Mouse (Mus musculus) embryonic facial prominence, embryonic 12.5 days (tissue): ENCODE data around the gene Cacnb1. TPM values are rescaled to one million over a fixed set of nuclear protein-coding genes. Genes with fewer than 3 reads are reported as not detected.

Experiments used
- ATAC-seq: fragments of 200-750 bp; cut with Nextera tagmentation; 2 replicates; pipeline ENCODE4 v1.8.0; 2017; ENCODE audit not compliant: insufficient number of reproducible peaks, insufficient read depth, low FRiP score, low TSS enrichment
- H3K27ac ChIP-seq: fragments of 300-500 bp; sonication (generic); 2 replicates; pipeline ENCODE4 v1.5.1; 2016; ENCODE audit warnings: mild to moderate bottlenecking
- H3K27me3 ChIP-seq: fragments of 300-500 bp; sonication (generic); 2 replicates; pipeline ENCODE4 v1.6.1; 2016; ENCODE audit warnings: mild to moderate bottlenecking, moderate library complexity
- H3K36me3 ChIP-seq: fragments of 300-500 bp; sonication (generic); 2 replicates; pipeline ENCODE4 v1.6.1; 2016; ENCODE audit warnings: mild to moderate bottlenecking
- H3K4me1 ChIP-seq: fragments of 300-500 bp; sonication (generic); 2 replicates; pipeline ENCODE4 v1.6.1; 2016
- H3K4me2 ChIP-seq: fragments of 300-500 bp; sonication (generic); replicated peaks from 2 replicates; pipeline ENCODE4 v1.6.1; 2016; ENCODE audit warnings: mild to moderate bottlenecking, moderate library complexity
- H3K4me3 ChIP-seq: fragments of 300-500 bp; sonication (generic); 2 replicates; pipeline ENCODE4 v1.5.1; 2016; ENCODE audit warnings: mild to moderate bottlenecking
- H3K9ac ChIP-seq: fragments of 300-500 bp; sonication (generic); 2 replicates; pipeline ENCODE4 v1.6.1; 2016; ENCODE audit warnings: mild to moderate bottlenecking, moderate library complexity
- H3K9me3 ChIP-seq: fragments of 300-500 bp; sonication (generic); 2 replicates; pipeline ENCODE4 v1.6.1; 2016; ENCODE audit warnings: mild to moderate bottlenecking, moderate library complexity
- WGBS: fragments of 180-500 bp; shearing (Covaris S2); methylation state at CpG from one replicate; pipeline ENCODE4 v1.1.7; 2016; 5-methylcytosine and 5-hydroxymethylcytosine counted together
- polyA plus RNA-seq: library from polyadenylated mRNA; unstranded; fragments of >200 nt; fragmentation: Nextera tagmentation; extraction: Ambion mirVana; gene quantifications from 2 replicates; pipeline ENCODE4 v1.2.1, GENCODE M21; 2016

The Cacnb1 gene
- polyA plus RNA-seq, 1 experiment from 2014 or later, result 16.6 TPM

GRCm38 (mm10) chr11:98005686-98006085, 17.1 kb downstream of the Cacnb1 start:
- H3K4me3 ChIP-seq, result no peak overlapping the region
- ATAC-seq, result no peak
- no peak overlapping the region for H3K9ac ChIP-seq
- peaks cover 33% of the 10 kb centered on the region for H3K4me1 ChIP-seq
- H3K9me3 ChIP-seq, result no peaks in the 10 kb centered on the region
- peaks cover 19% of the 10 kb centered on the region for H3K27me3 ChIP-seq
- H3K27ac ChIP-seq, result no peak overlapping the region
- no peak overlapping the region for H3K4me2 ChIP-seq
- WGBS, result 78% methylated on average over 10 of the region's 10 CpGs
- H3K36me3 ChIP-seq, result peaks cover 55% of the 10 kb centered on the region

GRCm38 (mm10) chr11:98005076-98005475, 17.8 kb downstream of the Cacnb1 start:
- Histone ChIP-seq H3K27me3 (peaks cover 19% of the 10 kb centered on the region), H3K4me1 (peaks cover 34% of the 10 kb centered on the region), H3K4me3 (no peak overlapping the region), H3K27ac (no peak overlapping the region), H3K36me3 (peaks cover 49% of the 10 kb centered on the region), H3K9ac (no peak overlapping the region), H3K4me2 (no peak overlapping the region), H3K9me3 (no peaks in the 10 kb centered on the region)
- 44% methylated on average over 13 of the region's 13 CpGs for WGBS
- no peak for ATAC-seq

- no peak for ATAC-seq
- 0 out of 2 replicates have a peak overlapping the region, but pooled peaks have one; percentile 11 for H3K27ac ChIP-seq
- H3K4me3 ChIP-seq, result no peak overlapping the region
- WGBS, result 72% methylated on average over 8 of the region's 8 CpGs
- no peak overlapping the region for H3K4me2 ChIP-seq
- H3K27me3 ChIP-seq, result peaks cover 19% of the 10 kb centered on the region
- peaks cover 34% of the 10 kb centered on the region for H3K4me1 ChIP-seq
- H3K9me3 ChIP-seq, result no peaks in the 10 kb centered on the region
- H3K36me3 ChIP-seq, result peaks cover 40% of the 10 kb centered on the region
- H3K9ac ChIP-seq, result no peak overlapping the region
These were observed 18.7 kb downstream of the Cacnb1 start for GRCm38 (mm10) chr11:98004161-98004560.

DNA sequence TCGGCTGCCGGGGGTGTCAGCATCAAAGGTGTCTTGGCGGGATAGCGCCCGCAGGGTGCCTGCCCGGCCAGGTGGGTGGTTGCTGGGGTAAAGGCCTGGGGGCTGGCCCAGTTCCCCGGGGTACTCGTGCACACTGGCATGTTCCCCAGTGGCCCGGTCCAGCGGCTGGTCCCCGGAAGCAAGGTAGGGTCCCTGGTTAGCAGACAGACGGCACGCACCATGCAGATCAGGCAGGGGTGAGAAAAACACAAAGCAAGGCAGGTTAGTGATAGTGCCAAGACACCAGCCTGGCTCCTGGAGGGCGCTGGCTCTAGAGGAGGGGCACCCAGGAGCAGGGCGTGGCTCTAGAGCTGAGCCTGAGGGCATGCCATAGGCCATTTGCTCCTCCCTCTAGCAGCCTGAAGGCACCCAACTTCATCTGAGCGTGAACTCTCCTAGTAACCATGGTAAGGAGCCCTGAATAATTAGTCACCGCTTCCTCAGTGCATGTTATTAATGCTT, 19.6 kb downstream of the Cacnb1 start:
- Histone ChIP-seq H3K9me3 (no peaks in the 10 kb centered on the region), H3K27ac (no peak overlapping the region), H3K4me2 (0 out of 2 replicates have a peak overlapping the region, but pooled peaks have one; percentile 18), H3K4me3 (no peak overlapping the region), H3K27me3 (peaks cover 19% of the 10 kb centered on the region), H3K4me1 (peaks cover 34% of the 10 kb centered on the region), H3K36me3 (peaks cover 33% of the 10 kb centered on the region), H3K9ac (no peak overlapping the region)
- ATAC-seq, result no peak
- WGBS, result 45% methylated on average over 17 of the region's 17 CpGs

GRCm38 (mm10) chr11:98002627-98003026, 20.2 kb downstream of the Cacnb1 start:
- 19% methylated on average over 12 of the region's 12 CpGs for WGBS
- Histone ChIP-seq H3K4me3 (no peak overlapping the region), H3K9me3 (no peaks in the 10 kb centered on the region), H3K36me3 (peaks cover 27% of the 10 kb centered on the region), H3K4me2 (0 out of 2 replicates have a peak overlapping the region, but pooled peaks have one; percentile 18), H3K27ac (no peak overlapping the region), H3K9ac (no peak overlapping the region), H3K27me3 (peaks cover 19% of the 10 kb centered on the region), H3K4me1 (peaks cover 34% of the 10 kb centered on the region)
- ATAC-seq, result no peak

DNA sequence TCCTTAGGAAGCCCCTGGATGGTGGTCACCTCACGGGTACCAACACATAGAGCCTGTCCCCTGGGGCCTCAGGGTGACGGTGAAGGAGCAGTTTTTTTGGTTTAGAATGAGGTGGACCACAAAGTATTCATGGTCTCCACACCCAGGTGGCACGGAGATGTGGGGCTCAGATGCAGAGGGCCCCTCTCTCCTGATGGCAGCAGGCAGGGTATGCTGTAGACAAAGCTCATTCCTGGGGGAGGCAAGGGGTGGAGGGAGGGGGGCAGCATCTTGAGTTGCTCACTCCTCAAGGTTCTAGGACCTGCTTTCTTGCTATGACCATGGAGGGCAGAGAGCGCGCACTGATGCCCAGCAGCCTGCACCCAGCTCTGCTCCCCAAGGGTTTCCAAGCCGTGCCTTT, 20.8 kb downstream of the Cacnb1 start:
- Histone ChIP-seq H3K27me3 (peaks cover 19% of the 10 kb centered on the region), H3K4me2 (no peak overlapping the region), H3K4me3 (no peak overlapping the region), H3K27ac (no peak overlapping the region), H3K4me1 (peaks cover 34% of the 10 kb centered on the region), H3K9ac (no peak overlapping the region), H3K9me3 (no peaks in the 10 kb centered on the region), H3K36me3 (peaks cover 24% of the 10 kb centered on the region)
- WGBS, result 58% methylated on average over 6 of the region's 6 CpGs
- no peak for ATAC-seq

GRCm38 (mm10) chr11:98001351-98001824, 21.4 kb downstream of the Cacnb1 start:
- Histone ChIP-seq H3K9ac (no peak overlapping the region), H3K4me3 (no peak overlapping the region), H3K27ac (no peak overlapping the region), H3K4me2 (no peak overlapping the region), H3K27me3 (peaks cover 19% of the 10 kb centered on the region), H3K9me3 (no peaks in the 10 kb centered on the region), H3K36me3 (peaks cover 21% of the 10 kb centered on the region), H3K4me1 (peaks cover 34% of the 10 kb centered on the region)
- no peak for ATAC-seq
- 40% methylated on average over 11 of the region's 11 CpGs for WGBS

DNA sequence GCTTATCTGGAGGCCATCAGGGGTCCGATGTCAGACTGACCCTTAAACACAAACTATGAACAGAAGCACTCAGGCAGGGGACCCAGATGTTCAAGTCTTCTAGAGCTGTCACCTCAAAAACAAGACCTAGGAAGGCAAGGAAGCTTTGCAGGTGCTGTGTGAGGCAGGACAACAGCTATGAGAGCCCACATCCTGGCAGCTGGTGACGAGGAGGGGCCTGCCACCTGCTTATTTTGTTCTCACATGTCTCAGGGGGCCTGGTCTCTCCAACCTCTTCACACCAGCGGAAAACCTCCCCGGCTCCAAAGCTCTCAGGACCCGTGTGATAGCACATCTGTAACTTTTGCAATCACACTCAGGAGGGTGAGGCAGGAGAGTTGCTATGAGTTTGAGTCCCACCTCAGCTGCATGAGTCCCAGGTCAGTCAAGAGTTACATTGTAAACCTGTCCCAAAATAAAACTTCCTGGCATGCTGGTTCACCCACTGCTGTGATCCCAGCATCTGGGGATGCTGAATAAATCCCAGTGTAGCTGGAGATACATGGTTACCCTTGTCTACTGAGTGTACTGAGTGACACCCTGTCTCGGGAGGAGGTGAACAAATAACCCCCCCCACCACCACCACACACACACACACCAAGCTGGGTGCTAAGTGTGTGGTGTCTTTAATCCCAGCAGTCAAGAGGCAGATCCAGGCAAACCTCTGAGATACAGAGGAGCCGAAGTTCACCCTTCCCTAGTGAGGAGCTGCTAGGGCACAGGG, 22.3 kb downstream of the Cacnb1 start:
- H3K9me3 ChIP-seq, result no peaks in the 10 kb centered on the region
- WGBS, result 47% methylated on average over 7 of the region's 7 CpGs
- no peak overlapping the region for H3K4me2 ChIP-seq
- H3K4me1 ChIP-seq, result peaks cover 34% of the 10 kb centered on the region
- H3K4me3 ChIP-seq, result no peak overlapping the region; the same call in 1 of the 2 replicates
- H3K36me3 ChIP-seq, result peaks cover 17% of the 10 kb centered on the region
- H3K27me3 ChIP-seq, result peaks cover 19% of the 10 kb centered on the region
- H3K27ac ChIP-seq, result no peak overlapping the region
- H3K9ac ChIP-seq, result no peak overlapping the region
- ATAC-seq, result no peak

DNA sequence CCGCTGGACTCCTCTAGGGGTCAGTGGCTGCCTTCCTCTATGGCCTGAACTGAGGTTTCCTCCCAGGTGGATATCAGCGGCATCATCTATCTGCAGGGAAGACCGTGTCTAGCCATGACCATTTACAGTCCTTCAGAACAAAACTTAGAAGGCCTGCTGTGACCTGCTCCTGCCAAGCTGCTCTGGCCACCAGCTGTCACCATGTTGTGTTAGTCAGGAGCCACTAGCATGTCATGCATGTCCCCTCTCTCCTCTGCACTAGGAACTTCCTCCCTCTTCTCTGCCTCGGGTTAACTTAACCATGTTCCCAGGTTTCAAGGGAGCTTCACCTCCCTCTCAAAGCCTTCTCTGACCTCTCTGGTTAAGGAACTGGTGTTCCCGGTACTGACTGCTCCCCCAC, 23.1 kb downstream of the Cacnb1 start:
- H3K27ac ChIP-seq, result no peak overlapping the region
- H3K9me3 ChIP-seq, result no peaks in the 10 kb centered on the region
- no peak overlapping the region for H3K9ac ChIP-seq
- no peak overlapping the region for H3K4me3 ChIP-seq
- 60% methylated on average over 5 of the region's 5 CpGs for WGBS
- peaks cover 24% of the 10 kb centered on the region for H3K27me3 ChIP-seq
- peaks cover 40% of the 10 kb centered on the region for H3K4me1 ChIP-seq
- H3K36me3 ChIP-seq, result peaks cover 9% of the 10 kb centered on the region
- H3K4me2 ChIP-seq, result no peak overlapping the region
- ATAC-seq, result no peak

- H3K4me3 ChIP-seq, result no peak overlapping the region
- H3K36me3 ChIP-seq, result peaks cover 2% of the 10 kb centered on the region; the same call in 1 of the 2 replicates
- H3K27me3 ChIP-seq, result peaks cover 22% of the 10 kb centered on the region
- no peak overlapping the region for H3K9ac ChIP-seq
- ATAC-seq, result no peak
- H3K4me1 ChIP-seq, result peaks cover 39% of the 10 kb centered on the region
- H3K9me3 ChIP-seq, result no peaks in the 10 kb centered on the region
- WGBS, result 66% methylated on average over 7 of the region's 7 CpGs
- no peak overlapping the region for H3K4me2 ChIP-seq
- no peak overlapping the region for H3K27ac ChIP-seq
These were observed 23.8 kb downstream of the Cacnb1 start for GRCm38 (mm10) chr11:97998898-97999608.

DNA sequence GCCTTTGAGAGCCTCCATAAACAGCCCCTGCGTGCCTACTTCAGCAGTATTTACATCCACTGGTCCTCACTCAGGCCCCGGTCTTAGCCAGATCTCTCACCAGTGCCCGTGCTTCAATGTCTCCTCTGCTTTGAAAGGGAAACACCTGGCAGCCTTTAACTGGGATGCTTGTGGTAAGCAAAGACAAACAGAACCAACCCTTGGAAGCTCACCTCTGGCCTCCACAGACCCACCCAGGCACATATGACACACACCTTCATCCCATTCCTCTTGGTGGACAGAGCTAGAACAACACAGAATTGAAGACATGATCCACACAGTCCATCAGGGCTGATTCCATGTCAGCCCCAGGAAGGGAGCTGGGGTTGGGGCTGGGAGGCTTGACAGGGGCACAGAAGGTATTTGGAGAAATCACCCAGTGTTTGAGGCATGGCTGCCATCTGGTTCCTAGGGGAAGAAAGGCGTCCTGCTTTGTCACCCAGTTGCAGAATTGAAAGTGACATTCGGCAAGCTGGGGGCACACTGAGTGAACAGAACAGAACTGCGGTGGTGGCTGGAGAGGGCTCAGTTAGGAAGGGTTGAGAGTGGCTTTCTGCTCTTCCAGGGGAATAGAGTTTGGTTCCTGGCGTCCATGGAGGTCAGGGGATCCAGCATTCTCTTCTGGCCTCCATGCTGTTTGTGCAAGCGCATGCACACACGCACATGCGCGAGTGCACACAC, 24.6 kb downstream of the Cacnb1 start:
- Histone ChIP-seq H3K27ac (no peak overlapping the region), H3K4me1 (peaks cover 31% of the 10 kb centered on the region), H3K36me3 (no peaks in the 10 kb centered on the region), H3K9me3 (no peaks in the 10 kb centered on the region), H3K27me3 (peaks cover 21% of the 10 kb centered on the region), H3K9ac (no peak overlapping the region), H3K4me3 (no peak overlapping the region), H3K4me2 (no peak overlapping the region)
- ATAC-seq, result no peak
- 75% methylated on average over 11 of the region's 11 CpGs for WGBS
